Comparison of ENCODE assay signal across 12 mouse cellular contexts in genomic region chr8:123958130-123958529, GRCm38 (mm10). TPM values are rescaled to one million over a fixed set of nuclear protein-coding genes. Genes with fewer than 3 reads are reported as not detected.
A peak's percentile ranks its signal among the peaks of the same experiment; 100 is the strongest.
DNase-seq lines count a peak whose midpoint lies in the region; ATAC-seq lines count a peak whose summit lies in the region.
"Had no signal": no experiment of that assay in that cellular context is flagged by ENCODE, and none has a peak within 500 bp of the region (broad histone marks: within the 10 kb centered on the region; RNA-seq: fewer than 3 reads in every experiment).

No protein-coding gene starts in this region.

- H3K36me3 ChIP-seq in forebrain, embryonic 14.5 days (ENCODE audit: control insufficient read depth, insufficient read depth, low read length) = peaks cover 37% of the 10 kb centered on the region
- peaks cover 10% of the 10 kb centered on the region for H3K36me3 ChIP-seq in forebrain, embryonic 16.5 days (ENCODE audit: control insufficient read depth, insufficient read depth)

- no peak overlapping the region for H3K4me3 ChIP-seq in forebrain, embryonic 14.5 days (ENCODE audit: low read depth, low read length)
- no peak overlapping the region for H3K4me3 ChIP-seq in forebrain, embryonic 16.5 days (replicated peaks; ENCODE audit: low read length)
- H3K4me3 ChIP-seq: forebrain, embryonic 15.5 days; liver, embryonic 15.5 days had no signal

- H3K27ac ChIP-seq in forebrain, embryonic 14.5 days (ENCODE audit: low read depth, low read length) = no peak overlapping the region
- H3K27ac ChIP-seq in forebrain, embryonic 16.5 days (ENCODE audit: low read length) = no peak overlapping the region
- H3K27ac ChIP-seq: forebrain, embryonic 15.5 days; liver, embryonic 15.5 days had no signal

- no peak for ATAC-seq in forebrain, embryonic 14.5 days
- ATAC-seq in forebrain, embryonic 16.5 days = no peak
- ATAC-seq: forebrain, embryonic 15.5 days; inflammation-experienced regulatory T-cells, adult 6 months had no signal

- 75% methylated on average over 17 of the region's 17 CpGs for WGBS in forebrain, embryonic 14.5 days
- WGBS in forebrain, embryonic 16.5 days = 74% methylated on average over 17 of the region's 17 CpGs

- no peaks in the 10 kb centered on the region for H3K4me1 ChIP-seq in forebrain, embryonic 14.5 days (ENCODE audit: control insufficient read depth, insufficient read depth, low read length)
- no peaks in the 10 kb centered on the region for H3K4me1 ChIP-seq in forebrain, embryonic 16.5 days (replicated peaks; ENCODE audit: control insufficient read depth, insufficient read depth, low read length)
- H3K4me1 ChIP-seq: forebrain, embryonic 15.5 days had no signal

- peak; percentile 23 for DNase-seq in forebrain, embryonic 14.5 days (ENCODE audit: low spot score)
- peak; percentile 28 for DNase-seq in kidney, postnatal 10 days
- DNase-seq in kidney, adult 11 months = no peak
- DNase-seq in frontal cortex, postnatal 36 days (ENCODE audit: low spot score in 2 of 2) = peak; percentile 33 to 41
- peak; percentile 62 to 64 for DNase-seq in right cerebral cortex, postnatal 10 days (ENCODE audit: low spot score in 2 of 2)
- DNase-seq in retina, postnatal 1 day = no peak
- no peak for DNase-seq in ovary, postnatal 36 days (ENCODE audit: low spot score)
- DNase-seq: adrenal gland, postnatal 25 days had no signal

- H3K27me3 ChIP-seq in forebrain, embryonic 14.5 days (replicated peaks; ENCODE audit: control insufficient read depth, insufficient read depth, low read length) = no peaks in the 10 kb centered on the region
- no peaks in the 10 kb centered on the region for H3K27me3 ChIP-seq in forebrain, embryonic 16.5 days (replicated peaks; ENCODE audit: control insufficient read depth, insufficient read depth, low read length)
- H3K27me3 ChIP-seq: forebrain, embryonic 15.5 days; liver, embryonic 15.5 days had no signal

- H3K9me3 ChIP-seq in forebrain, embryonic 14.5 days (replicated peaks; ENCODE audit: control insufficient read depth, low read length) = no peaks in the 10 kb centered on the region
- H3K9me3 ChIP-seq in forebrain, embryonic 16.5 days (ENCODE audit: control insufficient read depth, low read length) = no peaks in the 10 kb centered on the region
- H3K9me3 ChIP-seq: forebrain, embryonic 15.5 days; liver, embryonic 15.5 days had no signal

- H3K4me2 ChIP-seq in forebrain, embryonic 14.5 days (ENCODE audit: low read length) = no peak overlapping the region
- no peak overlapping the region for H3K4me2 ChIP-seq in forebrain, embryonic 16.5 days (ENCODE audit: low read length)
- H3K4me2 ChIP-seq: forebrain, embryonic 15.5 days; liver, embryonic 15.5 days had no signal

- H3K9ac ChIP-seq in forebrain, embryonic 14.5 days (ENCODE audit: low read length) = no peak overlapping the region
- H3K9ac ChIP-seq in forebrain, embryonic 16.5 days (replicated peaks; ENCODE audit: low read depth, low read length) = no peak overlapping the region
- H3K9ac ChIP-seq: forebrain, embryonic 15.5 days; liver, embryonic 15.5 days had no signal

RNA-seq across cellular contexts. Expression of gene Nup133, which starts 9.1 kb away (rescaled TPM):
- polyA plus RNA-seq in forebrain, embryonic 14.5 days (2014; fragmentation: Nextera tagmentation; extraction: Ambion mirVana) = 34.3 and 35.3 TPM in 2 replicates
- polyA plus RNA-seq in forebrain, embryonic 16.5 days (2015; fragmentation: Nextera tagmentation; extraction: Ambion mirVana) = 31.5 and 31.8 TPM in 2 replicates

RNA-seq across cellular contexts. Expression of gene Abcb10, which starts 24.8 kb away (rescaled TPM):
- 11.1 and 11.5 TPM in 2 replicates for polyA plus RNA-seq in forebrain, embryonic 14.5 days (2014; fragmentation: Nextera tagmentation; extraction: Ambion mirVana)
- 10.1 and 10.8 TPM in 2 replicates for polyA plus RNA-seq in forebrain, embryonic 16.5 days (2015; fragmentation: Nextera tagmentation; extraction: Ambion mirVana)

Comparison
In these comparisons a context has a peak if more than half of its experiments do, and no peak if none do; other contexts are left out.
1. DNase-seq: peak in forebrain, embryonic 14.5 days (single experiment), kidney, postnatal 10 days (single experiment), frontal cortex, postnatal 36 days (2 of 2) and right cerebral cortex, postnatal 10 days (2 of 2); none in kidney, adult 11 months (single experiment), retina, postnatal 1 day (single experiment) and ovary, postnatal 36 days (single experiment).